Mouse (Mus musculus) cerebellum, adult 2 months (tissue): ENCODE measurements around the gene Tmem168.

Experiments
- CTCF ChIP-seq: fragments of 200-500 bp; IDR thresholded peaks from 2 replicates; pipeline ENCODE4 v1.5.1; 2011; ENCODE audit warnings: low read depth, mild to moderate bottlenecking, control low read depth, low read length, moderate library complexity, borderline replicate concordance; ENCODE audit not compliant: insufficient read depth
- POLR2A ChIP-seq: fragments of 200-500 bp; IDR thresholded peaks from 2 replicates; pipeline ENCODE4 v1.6.1; 2011; ENCODE audit warnings: low read length, control low read depth, borderline replicate concordance; ENCODE audit not compliant: insufficient read depth

DNA sequence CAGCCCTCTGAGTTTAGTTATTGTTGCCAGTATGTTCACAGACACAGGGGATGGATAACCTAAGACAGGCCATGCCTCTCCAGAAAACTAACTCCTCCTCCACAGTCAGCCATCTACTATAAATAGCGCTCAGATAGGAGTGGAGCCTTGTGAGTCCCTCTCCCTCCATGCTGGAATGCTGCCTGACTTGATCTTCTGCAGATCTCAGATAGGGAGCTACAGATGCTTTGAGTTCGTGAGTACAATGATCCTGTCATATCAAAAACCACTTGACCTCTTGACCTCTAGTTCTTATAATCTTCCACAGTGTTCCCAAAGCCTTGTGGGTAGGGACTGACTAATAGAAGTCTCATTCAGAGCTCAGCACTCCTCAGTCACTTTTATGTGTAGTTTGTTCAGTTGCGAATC, 28.7 kb upstream of the Tmem168 start:
- TF ChIP-seq POLR2A, result no peak
- TF ChIP-seq CTCF, result no peak
